Mouse (Mus musculus): ENCODE results near the gene Dnajb14.

DNA sequence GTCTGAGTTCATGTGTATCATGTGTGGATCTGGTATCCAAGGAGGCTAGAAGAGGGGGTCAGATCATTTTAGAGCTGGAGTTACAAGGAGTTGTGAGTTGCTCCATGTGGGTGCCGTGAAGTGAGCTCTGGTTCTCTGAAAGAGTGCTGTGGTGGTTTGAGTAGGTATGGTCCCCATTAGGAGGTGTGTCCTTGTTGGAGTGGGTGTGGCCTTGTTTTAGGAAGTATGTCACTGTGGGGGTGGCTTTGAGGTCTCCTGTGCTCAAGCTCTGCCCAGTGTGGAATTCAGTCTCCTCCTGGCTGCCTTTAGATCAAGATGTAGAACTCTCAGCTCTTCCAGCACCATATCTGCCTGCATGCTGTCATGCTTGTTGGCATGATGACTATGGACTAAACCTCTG, 24.5 kb upstream of the Dnajb14 start:
- TF ChIP-seq MYOD1 (IDR thresholded peaks at IDR 0.05; ENCODE audit: control insufficient read depth in 1 of 3, insufficient read length in 2 of 3, low read depth in 2 of 3), result no peak
- TF ChIP-seq POLR2A (IDR thresholded peaks at IDR 0.05; ENCODE audit: insufficient read length, low read depth), result no peak
- TF ChIP-seq CEBPB (IDR thresholded peaks at IDR 0.05; ENCODE audit: insufficient read depth, poor library complexity, severe bottlenecking), result no peak
- no peak for TF ChIP-seq MYOG (IDR thresholded peaks at IDR 0.05; ENCODE audit: control insufficient read depth in 1 of 3, insufficient read depth in 1 of 3, insufficient read length in 2 of 3, low read depth in 2 of 3)
- no peak for TF ChIP-seq POLR2AphosphoS2 (IDR thresholded peaks at IDR 0.05; ENCODE audit: insufficient read length, low read depth)
- TF ChIP-seq MAX (IDR thresholded peaks at IDR 0.05; ENCODE audit: low read depth), result no peak
- TF ChIP-seq REST (IDR thresholded peaks at IDR 0.05; ENCODE audit: insufficient read depth, insufficient read length), result no peak

Measured in myocyte (in vitro differentiated cells).